Mouse (Mus musculus): ENCODE results near the gene Tmem119. TPM values are rescaled to one million over a fixed set of nuclear protein-coding genes. Genes with fewer than 3 reads are reported as not detected.
"Not testable (repeated sequence)": the region's sequence is repeated elsewhere in the genome, so short reads cannot be mapped to it uniquely, and the experiment has no call there.

Gene Tmem119
- total RNA-seq, 4 experiments from 2014 or later: 21.4 to 31.5 (median 25.0) TPM

DNA sequence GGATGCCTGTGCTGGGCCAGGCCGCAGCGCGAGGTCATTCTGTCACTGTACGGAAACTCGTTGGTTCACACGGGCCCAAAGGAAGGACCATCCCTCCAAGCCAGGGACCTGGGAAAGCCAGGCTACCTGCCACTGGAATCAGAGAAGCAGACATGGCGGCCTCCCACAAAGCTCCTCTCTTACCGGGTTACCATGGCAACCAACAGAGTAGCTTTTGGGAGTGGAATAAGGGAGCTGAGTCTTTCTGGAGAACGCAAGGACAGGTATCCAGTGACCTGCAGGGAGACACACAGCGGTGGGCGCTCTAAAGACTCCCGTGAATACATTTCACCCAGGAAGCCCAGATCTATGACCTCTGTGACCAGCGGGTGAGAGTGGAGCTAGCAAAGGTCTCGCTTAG is 18.3 kb upstream of the Tmem119 start:
- DNase-seq (ENCODE audit: low spot score in 2 of 2): no peak

DNA sequence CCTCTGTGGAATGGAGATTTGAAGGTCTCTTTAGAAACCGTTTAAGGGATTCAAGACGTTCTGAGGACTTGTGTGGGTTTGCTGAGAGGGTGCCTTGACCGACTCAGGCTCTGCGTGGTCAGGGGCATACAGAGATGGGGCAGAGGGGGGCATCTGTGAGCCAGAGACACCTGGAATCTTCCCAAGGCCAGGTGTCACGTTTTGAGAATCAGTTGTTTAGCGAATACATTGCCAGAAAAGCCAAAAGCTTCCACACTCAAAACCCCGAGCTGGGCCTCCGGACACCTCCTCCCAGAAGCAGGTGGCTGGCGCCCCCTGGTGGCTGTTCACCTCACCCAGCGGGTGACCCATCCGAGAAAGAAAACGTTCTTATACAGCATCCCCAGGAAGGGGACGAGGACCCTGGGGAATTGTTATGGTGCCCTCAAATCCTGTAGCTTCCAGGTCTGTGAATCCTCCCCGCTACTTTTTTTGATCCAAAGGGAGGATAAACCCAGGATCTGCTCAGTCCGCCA is 15.4 kb upstream of the Tmem119 start:
- DNase-seq (ENCODE audit: low spot score in 2 of 2): peak in 1 of 2 experiments; percentile 31

DNA sequence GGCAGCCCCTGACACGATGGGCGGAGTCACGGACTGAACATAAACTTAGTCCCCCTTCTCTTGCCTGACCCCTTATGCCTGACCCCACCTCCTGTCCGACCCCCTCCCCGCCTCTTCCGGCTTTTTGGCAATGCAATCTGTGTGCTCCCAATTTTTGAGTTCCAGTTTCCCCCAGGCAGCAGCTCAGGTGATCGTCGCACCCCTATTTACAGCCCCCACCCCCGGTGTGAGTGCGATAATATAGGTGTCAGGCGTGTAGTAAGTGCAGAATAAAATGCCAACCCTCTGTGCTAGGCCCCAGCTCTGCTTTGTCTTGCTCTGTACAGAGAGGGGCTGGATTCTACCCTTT is 14.7 kb upstream of the Tmem119 start:
- no peak for DNase-seq (ENCODE audit: low spot score in 2 of 2)

DNA sequence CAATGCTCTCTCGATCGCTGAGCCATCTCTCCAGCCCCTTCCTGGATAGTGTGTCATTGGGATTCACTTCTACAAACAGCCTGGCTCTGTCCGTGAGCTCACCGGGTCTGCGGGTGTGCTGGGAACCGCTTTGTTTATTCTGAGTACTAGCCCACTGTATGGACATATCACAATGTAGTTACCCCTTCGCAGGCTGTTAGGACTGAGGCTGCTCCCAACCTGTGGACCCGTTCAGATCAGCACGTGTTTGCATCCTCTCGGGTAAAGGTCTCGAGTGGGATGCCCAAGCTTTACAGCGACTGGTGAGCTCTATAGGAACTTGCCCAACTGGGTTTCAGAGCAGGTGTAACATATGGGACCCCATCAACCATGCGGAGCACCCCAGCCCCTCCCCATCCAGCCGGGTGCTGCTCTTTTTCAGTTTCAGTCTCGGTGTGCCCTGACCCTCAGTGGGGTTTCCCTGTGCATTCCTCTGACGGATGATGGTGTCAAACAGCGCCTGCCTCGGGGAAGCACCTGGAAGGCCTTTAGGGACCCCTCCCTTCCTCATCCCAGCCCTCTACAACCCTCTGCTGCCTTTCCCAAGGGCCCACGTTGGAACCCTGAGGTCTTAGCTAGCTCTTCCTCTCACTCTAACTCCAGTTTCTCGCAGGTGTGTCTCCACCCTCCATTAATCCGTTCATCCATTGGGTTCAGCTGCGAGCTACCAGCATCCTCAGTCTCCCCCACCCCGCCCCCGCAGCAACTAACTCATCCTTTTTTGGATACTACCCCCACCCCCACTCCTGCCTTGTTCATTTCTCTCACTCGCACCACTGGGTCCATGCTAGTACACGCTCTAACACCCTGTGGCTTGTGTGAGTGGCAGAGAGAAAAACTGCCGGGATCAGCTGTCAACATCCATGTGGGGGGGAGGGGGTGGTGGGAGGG is 14.1 kb upstream of the Tmem119 start:
- no peak for DNase-seq (ENCODE audit: low spot score in 2 of 2)

DNA sequence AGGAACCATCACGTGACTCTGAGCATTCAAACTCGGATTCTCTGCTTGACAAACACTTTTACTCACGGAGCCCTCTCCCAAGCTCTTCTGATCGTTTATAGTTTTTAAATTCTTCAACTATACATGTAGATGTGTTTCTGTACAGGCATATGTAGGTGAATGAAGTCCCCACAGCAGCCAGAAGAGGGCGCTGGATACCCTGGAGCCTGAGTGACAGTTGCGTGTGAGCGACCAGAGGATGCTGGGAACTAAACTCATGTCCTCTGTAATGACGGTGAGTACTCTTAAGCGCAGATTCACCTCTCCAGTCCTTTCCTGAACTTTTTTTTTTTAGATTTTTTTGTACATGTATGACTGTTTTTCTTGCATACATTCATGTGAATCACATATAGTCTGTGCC is 13.3 kb upstream of the Tmem119 start:
- no peak for DNase-seq (ENCODE audit: low spot score in 2 of 2)

DNA sequence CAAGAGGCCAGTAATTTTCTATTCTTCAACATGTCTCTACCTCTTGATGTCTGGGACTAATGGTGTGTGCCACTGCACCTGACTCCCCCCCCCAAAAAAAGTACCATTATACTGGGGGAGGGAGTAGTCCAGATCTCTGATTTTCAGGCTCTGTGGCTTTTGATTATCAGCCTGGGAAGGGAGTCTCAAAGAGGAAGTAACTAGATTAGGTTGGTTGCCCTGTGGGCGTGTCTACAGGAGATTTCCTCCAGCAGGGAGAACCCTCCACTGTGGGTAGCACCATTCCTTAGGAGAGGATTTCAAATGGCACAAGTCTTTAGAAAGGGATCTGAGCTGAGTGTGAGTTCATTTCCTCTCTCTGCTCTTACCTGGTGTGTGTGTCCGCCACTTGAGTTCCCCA is 12.3 kb upstream of the Tmem119 start:
- no peak for DNase-seq (ENCODE audit: low spot score in 2 of 2)

DNA sequence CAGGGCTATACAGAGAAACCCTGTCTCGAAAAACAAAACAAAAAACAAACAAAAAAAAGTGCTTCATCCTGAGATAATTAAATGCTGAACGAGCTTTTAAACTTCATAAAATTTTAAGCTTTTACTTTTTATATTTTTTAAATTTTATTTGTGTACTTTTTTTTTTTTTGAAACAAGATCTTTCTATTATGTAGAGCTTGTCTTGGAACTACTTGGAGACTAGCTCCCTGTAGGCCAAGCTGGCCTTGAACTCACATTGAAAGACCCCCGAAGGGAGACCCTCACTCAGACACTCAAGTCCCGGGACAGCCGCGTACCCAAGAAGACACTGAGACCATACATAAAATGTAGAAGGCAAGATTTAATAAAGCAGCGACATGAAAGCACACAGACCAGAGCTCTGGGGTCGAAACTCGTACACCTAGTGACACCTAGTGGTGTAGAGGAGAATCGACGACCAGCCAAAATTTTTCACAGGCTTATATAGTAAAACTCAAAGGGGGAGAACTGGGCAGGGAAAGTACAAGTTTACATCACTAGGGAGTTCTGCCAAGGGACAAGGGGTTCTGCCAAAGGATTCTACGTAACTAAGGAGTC is 11.6 kb upstream of the Tmem119 start:
- DNase-seq (ENCODE audit: low spot score in 2 of 2): not testable (repeated sequence)

DNA sequence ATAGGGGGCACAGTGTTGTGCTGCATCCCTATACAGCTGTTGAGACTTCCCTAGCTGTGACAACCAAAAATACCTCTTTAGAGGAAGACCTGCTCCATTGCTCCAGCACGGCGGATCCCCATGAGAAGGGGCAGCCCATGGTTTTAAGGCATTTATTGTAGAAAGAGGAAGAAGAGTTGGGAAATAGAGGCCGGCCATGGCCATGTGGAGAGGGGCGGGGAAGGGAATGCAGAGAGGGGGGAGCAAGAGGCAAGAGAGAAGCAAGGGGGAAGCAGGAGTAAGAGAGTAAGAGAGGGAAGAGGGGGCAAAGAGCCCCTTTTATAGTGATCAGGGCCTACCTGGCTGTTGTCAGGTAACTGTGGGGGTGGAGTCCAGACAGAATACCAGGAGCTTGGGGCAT is 9.8 kb upstream of the Tmem119 start:
- DNase-seq (ENCODE audit: low spot score in 2 of 2): no peak

DNA sequence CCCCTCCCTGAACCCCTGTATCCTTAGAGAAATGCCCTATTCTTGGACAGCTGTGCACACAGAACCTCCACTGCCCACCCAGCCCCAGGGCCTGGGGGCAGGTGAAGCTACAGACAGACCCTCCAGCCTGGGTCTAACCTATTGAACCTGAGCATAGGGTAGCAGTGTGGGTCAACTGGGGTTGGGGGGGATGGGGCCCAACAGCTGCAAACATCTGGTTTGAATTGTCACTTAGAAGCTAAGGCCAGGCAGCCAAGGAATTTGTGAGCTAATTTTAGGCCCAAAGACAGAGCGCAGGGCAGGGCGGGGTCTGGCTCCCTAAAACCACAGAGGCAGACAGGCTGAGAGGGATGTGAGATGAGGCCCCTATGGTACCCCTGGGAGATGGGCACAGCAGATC is 7.9 kb upstream of the Tmem119 start:
- no peak for DNase-seq (ENCODE audit: low spot score in 2 of 2)

DNA sequence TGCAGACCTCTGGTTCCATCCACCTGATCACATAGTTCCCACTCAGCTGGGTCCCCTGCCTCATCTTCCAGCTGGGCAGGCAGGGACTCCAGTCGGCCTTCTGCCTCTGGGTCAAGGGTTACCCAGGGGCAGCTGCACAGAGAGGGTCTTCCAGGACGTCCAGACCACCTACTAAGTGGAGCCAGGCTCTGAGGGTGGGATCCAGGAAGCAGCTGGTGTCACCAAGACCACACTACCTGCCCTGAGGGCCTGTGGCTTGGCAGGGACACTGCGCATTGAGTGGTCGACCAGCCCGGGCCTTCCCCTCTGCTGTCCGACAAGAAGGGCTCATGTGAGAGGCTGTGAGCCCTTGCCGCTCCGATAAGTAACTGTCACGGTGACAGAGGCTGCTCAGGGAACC is 7.4 kb upstream of the Tmem119 start:
- DNase-seq (ENCODE audit: low spot score in 2 of 2): no peak

DNA sequence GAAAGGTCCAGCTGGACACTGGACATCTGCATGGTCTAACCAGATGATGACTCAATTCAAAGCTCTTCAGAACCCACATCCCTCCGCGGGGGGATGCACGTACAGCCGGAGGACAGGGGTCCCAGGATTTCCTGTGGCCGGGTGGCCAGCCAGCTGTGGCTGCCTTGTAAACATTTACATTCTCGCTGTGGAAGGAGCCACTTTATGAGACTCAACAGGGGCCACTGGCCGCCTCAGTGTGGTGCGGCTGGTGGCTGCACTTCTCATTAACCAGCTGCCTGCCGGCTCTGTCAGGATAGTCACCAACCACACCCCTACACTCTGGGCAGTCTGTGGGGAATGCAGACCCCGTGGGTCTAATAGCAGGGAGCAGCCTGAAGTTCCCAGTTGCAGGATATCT is 6.1 kb upstream of the Tmem119 start:
- DNase-seq (ENCODE audit: low spot score in 2 of 2): no peak

DNA sequence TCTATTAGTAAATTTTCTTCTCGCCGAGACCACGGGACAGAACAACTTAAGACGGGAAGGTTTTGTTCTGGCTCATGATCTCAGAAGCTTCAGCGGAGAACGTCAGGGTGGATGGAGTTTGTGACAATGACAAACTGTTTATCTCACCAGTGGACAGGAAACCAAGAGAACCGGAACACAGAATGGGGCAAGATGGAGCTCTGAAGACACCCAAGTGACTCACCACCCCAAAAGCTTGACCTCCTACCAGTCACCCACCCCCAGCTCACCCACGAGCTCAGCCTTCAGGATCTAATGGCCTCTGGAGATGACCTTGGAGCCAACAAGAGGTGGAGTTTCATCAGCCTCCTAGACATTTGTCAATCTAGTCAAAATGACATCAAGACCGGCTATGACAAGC is 5.0 kb upstream of the Tmem119 start:
- DNase-seq (ENCODE audit: low spot score in 2 of 2): no peak

DNA sequence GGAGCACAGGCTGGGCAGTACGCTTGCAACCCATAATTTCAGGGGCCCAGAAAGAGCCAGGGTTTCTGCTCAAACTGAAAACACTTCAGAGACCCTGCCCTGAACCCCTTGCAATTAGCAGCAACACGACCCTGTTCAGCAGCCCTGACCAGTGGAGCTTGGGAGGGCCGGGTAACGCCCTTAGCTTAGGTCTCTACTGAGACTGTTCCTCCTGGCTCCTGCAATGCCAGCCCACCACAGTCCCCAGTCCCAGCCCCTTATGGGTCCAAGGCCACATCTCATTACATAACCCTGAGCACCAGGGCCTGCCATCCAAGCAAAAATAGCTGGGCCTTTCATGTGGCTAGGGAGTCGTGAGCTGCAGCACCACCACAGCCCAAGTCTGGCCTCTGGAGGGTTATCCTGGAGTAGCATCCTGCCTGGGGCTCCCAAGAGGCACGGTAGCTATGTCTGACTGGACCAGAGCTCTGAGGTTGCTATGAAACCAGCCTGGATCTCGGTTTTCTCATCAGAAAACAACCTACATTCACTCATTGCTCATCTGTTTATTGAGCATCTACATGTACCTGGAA is 4.2 kb upstream of the Tmem119 start:
- no peak for DNase-seq (ENCODE audit: low spot score in 2 of 2)

DNA sequence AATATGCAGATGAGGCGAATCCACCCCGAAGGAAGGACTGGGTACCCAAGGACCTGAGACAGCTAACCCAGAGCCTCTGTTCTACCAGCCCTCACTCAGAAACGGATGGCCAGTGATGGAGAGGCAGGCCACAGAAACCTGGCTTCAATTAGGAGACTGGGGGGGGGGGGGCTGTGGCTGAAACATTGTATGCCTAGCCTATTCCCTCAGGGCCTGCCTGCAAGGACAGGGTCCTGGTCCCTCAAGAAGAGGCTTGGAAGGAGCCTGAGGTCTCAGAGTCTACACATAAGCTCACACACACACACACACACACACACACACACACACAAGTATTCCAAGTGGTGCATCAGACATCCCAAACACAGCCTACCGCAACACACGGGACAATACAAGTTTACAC is 625 bp downstream of the Tmem119 start:
- DNase-seq (ENCODE audit: low spot score in 2 of 2): no peak

DNA sequence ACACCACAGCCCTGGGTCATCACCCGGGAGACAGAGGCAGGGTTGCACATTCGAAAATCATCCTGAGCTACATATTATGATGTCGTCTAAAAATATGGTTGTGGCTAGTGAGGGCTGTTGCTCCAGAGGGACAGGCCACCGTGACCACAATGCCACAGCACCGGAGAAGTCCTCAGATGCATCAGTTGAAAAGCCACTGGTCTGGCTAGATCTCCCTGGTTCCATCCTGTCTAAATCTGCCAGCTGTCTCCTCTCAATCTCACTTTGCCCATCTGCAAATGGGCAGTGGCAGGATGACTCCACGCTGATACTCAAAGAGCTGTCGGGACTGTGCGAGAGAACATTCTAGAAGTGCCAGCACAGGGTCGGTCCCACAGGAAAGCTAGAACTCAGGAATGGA is 1.8 kb downstream of the Tmem119 start:
- DNase-seq (ENCODE audit: low spot score in 2 of 2): no peak

DNA sequence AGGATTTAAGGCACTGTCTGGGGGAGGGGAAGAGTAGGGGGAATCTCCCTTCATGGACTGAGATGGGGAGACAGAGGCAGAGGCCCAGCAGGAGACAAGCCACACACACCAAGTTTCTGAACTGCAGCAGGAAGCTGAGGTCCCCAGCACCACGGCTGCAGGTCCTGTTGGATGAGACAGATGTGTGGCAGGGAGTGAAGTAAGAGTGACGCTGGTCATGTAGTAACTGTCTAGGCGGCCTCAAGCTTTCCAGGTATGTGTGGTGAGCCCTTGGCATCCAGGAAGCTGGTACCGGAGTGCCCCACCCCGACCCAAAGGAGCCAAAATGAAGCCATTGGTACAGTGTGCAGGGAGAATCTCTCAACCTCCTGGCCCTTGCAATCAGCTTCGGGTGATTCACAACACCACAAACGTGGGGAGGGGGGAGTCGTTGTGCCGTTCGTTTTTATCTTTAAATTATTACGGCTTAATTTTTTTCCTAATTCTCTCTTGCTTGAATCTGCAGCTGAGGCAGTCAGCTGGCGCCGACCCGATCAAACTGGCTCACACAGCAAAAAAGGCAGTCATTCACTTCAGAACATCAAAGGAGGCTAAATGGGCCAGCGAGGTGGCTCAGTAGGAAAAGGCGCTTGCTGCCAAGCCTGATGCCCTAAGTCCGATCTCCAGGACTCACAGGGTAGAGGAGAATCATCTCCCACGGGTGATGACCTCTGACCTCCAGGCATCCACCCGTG is 3.0 kb downstream of the Tmem119 start:
- no peak for DNase-seq (ENCODE audit: low spot score in 2 of 2)

DNA sequence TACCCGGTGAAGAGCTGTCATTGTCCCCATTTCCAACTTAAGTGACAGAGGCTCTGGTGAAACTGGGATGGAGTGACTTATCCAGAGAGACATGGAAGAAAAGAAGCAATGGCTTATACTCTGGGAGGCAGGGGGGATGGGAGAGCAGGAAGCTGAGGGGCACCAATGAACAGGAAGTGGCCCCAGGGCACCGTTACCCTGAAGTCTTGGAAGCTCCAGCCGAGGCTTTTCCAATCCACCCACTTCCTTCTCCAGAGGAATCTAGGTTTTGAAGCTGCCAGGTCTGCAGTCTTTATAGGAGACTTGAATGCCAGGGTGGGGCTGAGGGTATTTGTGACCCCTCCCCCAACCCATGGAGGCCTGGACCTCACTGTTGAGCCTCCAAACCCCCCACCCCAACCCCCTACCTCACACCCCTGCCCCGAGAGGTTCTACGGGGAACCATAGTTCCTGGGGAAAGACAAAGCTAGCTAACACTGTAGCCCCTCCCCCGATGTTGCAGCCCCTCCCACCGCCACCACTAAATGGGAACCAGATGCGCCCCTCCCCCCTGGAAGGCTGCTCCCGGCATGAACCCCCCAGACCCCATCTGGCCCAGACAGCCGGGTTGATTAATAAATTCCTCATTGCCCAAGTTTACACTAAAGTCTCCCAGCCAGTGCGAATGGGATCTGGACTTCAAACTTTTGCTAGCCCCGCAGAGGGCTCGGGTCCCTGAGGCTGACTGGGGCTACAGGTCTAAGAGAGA is 3.7 kb downstream of the Tmem119 start:
- no peak for DNase-seq (ENCODE audit: low spot score in 2 of 2)

DNA sequence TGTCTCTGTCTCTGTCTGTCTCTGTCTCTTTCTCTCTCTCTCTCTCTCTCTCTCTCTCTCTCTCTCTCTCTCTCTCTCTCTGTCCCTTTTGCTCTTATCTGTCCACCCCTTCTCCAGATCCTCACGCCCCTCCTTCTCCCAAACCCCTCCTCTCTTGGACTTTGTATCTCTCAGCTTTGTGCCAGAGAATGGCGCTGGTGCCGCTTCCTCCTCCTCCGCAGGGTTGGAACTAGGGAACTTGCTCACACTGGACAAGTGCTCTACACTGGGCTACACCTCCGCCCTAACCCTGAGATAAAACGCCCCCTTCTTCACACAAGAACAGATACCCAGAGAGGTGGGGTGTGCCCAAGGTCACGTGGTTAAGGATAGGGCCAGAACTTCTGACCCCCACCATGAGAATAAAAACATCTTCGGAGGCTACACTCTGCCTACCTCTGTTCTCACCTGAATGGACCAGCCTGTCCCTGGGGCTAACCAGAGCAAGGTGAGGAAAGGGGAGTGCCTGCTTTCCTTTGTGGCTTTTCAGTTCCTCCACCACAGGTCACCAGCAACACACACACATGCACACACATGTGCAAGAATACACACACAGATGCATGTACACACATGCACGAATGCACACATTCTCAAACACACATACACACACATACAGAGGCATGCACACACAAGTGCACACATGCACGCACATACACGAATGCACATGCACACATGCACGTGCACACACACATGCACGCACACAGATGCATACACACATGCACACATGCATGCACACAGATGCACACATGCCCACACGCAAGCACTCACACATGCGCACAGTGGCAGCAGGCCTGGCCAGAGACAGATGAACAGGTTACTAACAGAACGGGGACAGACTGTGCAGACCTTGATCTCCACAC is 8.9 kb downstream of the Tmem119 start:
- DNase-seq (ENCODE audit: low spot score in 2 of 2): no peak

DNA sequence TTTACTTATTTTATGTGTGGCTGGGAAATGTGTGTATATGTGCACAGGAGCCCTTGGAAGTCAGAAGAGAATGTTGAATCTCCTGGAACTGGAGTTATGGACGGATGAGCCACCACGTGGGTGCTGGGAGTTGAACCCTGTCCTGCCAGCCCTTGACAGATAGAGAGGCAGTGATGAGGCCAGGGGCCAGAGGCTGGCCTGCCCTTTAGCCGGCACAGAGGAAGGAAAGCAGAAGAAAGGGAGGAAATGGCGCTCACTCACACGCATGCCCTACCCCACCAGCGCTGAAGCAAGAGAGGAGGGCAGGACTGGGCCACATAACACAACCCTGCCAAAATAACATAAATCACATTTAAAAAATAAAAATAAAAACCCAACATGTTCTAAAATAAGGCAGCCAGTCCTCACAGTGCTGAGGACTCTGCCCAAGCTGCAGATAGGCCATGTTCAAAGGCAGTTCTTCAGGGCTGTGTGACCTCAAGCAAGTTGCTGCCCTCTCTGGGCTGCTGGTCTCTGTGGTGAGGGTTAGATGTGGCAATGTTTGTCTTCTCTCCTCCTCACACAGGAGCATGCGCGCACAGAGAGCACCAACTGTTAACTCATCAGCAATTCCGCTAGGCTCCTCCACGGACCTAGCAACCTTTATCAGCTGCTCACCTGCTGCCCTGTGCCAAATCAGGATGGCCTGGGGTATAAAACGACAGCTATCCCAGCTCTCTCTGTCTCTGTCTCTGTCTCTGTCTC is 9.7 kb downstream of the Tmem119 start:
- no peak for DNase-seq (ENCODE audit: low spot score in 2 of 2)
